Mouse (Mus musculus): ENCODE measurements around the gene Gpr18.

Gpr18 gene

DNA sequence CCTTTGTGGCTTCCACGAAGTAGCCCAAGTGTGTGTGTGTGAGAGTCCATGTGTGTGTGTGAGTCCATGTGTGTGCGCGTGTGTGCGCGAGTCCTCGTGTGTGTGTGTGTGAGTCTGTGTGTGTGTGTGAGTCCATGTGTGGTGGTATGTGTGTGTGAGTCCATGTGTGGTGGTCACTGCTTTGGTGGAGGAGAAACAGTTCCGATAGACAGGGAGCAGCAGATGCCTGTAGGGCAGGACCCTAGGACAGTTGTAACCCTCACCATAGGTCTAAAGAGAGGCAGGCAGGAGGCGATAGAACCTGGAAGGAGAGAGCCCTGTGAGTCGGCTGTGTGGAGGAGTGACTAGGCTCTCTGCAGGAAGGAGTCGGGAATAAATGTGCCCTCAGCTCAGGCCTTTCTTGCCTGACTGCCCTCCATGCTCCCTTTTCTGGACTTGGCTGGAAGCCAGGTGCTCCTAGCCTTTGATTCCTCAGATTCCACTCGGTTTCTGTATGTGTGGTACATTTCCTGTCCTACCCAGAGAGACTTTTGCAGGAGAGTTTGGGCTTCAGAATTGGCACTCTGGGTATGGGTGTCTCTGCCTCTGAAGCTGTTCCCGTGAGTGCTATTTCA lies 5.0 kb upstream of the Gpr18 start:
- no peak for DNase-seq

DNA sequence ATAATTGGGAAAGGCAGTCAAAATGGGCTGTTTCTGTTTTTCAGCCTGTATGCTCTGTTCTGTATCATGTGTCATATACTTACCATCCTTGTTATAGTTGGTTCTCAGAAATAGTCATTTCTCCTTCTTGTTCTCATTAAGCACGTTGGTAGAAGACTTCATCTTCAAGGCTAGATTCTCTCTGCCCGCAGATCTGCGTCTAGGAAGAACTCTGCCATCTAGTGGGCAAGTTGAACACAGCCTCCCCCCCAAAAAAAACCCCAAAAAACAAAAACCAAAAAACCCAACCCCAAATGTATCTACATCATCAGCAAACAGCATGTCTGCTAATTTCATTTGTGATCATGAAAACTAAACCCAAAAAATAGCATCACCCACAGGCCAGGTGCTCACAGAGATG lies 4.2 kb upstream of the Gpr18 start:
- no peak for DNase-seq

DNA sequence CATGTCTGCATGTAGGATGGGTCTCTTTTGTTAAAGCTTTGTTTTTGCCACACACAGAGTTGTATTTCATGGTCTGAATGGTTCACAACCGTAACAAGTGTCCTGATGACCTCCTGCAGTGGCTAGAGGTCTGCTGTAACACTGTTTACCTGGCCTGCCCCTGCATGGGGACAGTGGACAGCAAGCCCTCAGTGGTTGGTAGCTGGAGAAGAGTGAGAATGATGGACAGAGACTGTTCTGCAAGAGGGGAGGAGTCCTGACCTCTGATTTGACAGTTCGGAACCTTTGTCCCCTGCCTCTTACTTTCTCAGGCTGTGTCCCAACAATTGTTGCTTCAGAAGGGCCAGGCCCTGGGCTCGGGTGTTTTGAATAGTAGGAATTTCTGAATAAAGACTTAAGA lies 2.7 kb upstream of the Gpr18 start:
- DNase-seq = no peak

DNA sequence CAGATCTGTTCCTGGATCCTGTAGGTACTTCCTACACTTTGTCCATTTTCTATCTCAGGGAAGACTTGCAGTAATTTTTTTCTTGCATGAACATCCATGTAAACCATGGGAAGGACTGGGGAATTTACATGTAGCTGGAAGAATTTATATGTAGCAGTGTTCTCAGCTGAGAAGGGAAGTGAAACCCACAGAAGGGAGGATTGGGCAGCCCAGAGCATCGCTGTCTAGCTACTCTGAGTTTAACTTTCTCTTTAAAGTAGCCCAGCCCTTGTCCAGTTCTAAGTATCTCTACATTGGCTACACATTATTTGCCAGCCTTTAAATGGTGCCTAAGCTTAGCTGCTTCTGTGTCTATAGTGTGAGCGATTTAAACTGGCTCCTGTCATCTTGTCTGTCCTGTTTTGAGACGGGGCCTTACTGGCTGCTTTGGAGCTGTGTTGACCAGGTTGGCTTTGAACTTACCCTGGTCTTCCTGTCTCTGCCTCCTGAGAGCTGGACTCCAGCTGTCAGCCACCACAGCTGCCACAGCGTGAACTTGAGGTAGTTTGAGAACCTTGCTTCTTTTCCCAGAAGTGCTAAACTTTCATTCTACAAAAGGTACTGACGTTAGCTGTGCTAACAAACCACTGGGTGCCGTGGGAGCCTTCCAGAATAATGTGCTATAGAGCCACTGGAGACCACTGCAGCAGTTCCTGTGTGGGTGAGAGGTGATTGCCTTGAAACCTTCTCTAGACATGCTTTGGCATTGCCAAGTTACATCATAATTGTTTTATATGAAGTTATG lies 922 bp upstream of the Gpr18 start:
- no peak for DNase-seq

DNA sequence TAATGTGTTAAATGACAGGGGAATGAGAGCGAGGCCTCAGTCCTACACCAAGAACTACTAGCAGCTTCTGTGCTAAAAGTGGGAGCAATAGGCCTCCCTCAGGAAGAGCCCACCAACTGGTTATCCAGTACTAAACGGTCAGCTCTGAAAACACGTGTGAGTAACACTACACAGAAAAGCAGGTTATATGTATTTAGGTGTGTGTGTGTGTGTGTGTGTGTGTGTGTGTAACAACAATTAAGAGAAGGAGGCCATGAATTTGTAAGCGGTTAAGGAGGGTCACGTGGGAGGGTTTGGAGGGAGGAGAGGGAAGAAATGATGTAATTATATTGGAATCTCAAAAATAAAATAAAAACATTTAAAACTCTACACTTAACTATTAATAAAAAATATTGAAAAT lies 438 bp downstream of the Gpr18 start:
- no peak for DNase-seq

DNA sequence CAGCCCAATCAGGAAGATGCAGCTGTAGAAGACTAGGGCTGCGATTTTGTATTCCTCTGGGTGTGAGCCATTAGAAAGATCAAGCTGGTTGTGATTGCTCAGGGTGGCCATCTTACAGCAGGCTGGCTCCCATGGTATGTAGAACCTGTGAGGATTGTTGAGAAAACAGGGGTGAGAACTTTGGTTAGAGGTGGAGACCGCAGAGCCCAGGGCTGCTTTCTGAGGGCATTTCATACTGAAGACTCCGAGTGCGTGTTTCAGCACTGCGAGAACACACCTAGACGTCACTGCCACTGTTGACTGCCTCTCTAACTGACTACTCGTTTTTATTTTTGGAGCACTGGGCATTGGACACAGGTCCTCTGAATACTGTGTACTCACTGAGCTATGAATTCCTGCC lies 3.1 kb downstream of the Gpr18 start:
- no peak for DNase-seq

DNA sequence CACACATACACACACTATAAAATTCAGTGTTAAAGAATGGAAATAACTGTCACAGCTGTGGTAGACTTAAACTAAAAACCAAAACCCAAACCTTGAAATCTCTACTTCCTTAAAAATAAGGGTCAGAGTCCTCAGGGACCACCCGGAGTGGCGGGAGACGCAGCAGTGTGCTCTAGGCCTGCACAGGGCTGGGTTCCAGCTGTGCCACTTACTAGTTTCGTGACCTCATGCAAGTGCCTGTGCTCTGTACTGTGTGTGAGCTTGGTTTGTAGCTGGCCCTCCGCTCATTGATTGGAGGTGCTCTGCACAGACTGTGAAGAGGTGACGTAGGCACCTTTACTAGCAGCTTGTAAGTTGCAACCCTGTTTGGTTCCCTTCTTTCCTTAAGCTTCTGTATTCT lies 5.7 kb downstream of the Gpr18 start:
- no peak for DNase-seq

DNA sequence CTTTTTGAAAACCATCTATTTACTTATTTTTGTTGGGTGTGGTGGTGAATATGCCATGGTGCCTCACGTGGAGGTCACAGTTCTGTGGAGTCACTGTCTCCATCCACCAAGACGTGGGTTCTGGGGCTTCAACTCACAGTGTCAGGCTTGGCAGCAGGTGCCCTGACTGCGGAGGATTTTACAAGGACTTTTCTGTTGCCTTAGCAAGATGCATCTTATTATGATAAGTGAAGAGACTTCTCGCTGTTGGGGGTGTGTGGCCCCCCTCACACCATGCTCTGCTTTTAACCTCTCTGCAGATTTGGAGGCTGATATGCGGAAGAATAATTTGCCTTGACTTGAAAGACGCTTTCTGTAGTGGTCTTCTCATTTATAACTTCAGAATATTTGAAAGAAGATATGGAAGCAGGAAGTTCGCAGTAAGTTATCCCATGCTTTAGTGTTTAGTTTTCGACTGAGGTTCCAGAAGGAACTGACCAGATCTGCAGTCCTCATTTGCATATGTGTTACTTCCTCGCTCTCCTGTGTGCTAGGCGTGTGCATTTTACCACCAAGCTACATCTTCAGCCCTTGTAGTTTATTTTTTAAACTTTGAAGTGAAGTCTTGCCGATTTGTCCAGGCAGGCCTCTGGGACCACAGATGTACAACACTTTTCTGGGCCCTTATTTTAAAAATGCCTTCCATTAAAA lies 8.4 kb downstream of the Gpr18 start:
- no peak for DNase-seq

DNA sequence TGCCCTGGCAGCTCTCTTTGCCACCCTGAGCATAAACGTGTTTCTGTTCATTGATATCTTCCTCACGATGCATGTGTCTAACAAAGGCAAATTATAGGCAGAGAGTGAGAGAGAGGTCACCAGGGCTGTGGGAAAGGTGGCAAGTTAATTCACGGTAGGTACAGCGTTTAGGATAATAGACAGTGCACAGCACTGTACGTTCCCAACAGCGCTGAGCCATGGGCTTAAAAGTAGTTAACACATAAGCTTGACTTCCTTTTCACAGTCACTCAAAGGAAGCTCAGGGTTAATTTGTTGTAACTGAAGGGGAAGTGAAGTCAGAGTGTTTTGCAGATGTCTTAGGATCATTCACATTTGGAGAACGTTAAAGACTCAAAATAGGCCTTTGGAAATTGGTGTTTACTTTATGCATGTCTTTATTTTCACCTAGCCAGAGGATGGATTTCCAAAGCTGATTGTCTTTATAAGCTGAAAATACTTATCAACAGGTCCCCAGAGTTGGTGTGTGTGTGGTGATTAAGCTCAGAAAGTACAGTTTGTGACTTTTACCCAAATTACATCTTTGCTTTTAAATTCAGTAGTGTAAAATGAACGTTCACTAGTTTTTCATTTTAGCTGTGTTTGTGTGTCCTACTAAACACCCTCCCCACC lies 9.1 kb downstream of the Gpr18 start:
- no peak for DNase-seq

DNA sequence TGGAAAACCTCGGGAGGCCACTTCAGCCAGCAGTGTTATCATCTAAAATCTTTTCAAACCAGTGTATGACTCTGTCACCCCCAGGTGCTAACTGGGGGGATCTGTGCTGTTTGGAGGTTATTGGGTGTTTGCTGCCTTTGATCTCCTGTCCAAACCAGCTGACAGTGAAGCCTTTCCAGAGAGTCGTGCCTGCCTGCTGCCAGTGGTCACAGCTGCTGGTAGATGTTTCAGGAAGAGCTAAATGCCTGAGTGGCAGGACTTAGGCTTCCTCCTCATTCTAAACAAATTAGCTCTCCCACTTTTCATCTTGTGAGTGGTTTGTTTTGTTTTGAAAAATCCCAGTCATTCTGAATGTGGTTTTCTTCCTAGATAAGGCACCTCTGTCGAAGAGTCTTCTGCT lies 10.8 kb downstream of the Gpr18 start:
- DNase-seq = no peak

DNA sequence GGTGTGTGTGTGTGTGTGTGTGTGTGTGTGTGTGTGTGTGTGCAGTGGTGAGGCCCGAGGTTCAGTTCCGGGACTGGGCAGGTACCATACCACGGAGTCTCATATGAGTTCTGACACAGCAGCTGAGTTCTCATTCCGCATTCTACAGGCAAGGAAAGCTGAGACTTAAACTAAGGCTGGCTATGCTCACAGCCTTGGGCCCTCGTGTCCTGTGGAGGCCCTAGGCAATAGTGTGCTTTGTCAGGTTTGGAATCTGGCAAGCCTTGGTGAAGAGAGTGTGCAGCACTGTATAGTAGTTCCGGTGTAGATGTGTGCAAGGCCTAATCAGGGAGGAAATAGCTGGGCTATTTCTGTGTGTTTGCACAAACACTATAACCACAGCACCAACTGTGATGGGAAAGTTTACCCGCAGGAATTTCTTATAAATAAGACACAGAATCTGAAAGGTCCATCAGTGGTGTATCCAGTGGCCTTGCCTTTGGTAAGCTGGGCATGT lies 12.2 kb downstream of the Gpr18 start:
- DNase-seq = no peak

DNA sequence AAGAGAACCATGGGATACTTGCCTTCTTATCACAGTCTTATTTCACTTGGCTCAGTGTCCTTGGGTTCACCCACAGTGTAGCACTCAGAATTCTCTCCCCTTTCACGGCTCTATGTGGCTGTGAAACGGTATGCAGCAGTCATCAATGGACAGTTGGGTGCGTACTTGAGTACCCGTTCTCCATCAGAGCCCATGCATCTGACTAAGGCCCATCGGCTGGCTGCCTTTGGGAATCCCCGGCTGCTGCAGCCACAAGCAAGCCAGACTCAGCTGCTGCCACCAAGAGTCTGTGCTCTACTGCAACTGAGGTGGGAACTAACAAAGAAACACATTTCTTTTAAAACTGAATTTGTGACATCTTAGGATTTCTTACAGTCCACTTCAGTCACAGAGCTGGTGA lies 14.1 kb downstream of the Gpr18 start:
- DNase-seq = no peak

DNA sequence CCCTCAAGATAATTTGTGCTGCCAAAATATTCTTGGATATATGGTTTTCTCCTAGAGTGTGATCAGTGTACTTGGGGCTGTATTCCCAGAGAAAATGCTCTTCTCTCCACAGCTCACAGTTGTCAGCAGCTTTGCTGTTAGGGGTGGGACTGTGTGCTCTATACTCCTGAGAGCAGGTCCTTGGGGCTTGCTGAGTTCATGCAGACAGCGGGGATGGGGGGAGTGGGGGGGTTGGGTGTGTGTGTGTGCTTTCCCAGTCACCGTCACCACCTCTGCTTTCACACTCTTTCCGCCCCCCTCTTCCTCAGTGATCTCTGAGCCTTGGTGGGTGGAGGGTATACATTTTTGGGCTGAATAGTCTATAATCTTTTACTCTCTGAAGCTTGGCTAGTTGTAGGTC lies 16.5 kb downstream of the Gpr18 start:
- no peak for DNase-seq

DNA sequence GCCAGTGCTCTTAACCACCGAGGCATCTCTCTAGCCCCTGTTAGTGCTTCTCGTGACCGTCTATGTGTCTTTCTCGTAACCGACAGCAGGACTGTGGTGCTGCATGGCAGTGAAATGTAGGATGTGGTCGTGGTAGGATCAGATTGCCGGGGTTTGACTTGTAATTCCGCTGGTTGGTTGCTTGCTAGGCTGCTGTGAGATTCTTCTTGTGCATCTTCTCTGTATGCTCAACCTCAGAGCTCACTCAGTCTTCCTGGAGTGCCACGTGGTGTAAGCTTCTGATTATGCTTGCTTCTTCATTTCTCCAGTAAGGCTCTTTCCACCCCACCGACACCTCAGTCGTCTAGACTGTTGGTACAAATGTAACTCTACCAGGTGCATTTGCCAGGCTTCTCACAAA lies 17.1 kb downstream of the Gpr18 start:
- DNase-seq = no peak

DNA sequence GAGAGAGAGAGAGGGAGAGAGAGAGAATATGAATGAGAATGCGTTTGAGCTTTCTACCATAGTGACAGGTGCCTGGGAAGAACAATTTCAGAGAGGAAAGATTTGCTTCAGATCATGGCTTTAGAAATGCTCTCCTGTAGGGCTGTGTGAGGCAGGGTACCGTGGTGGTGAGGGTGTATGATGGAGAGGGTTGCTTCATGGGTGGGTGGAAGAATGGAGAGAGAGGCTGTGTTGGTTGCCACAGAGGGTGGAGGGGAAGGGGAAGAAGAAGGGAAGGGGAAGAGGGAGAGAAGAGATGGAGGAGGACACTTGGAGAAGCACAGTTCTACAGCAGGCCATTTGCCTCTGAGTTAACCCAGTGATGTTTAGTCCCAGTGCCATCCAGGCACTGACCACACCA lies 17.8 kb downstream of the Gpr18 start:
- no peak for DNase-seq

DNA sequence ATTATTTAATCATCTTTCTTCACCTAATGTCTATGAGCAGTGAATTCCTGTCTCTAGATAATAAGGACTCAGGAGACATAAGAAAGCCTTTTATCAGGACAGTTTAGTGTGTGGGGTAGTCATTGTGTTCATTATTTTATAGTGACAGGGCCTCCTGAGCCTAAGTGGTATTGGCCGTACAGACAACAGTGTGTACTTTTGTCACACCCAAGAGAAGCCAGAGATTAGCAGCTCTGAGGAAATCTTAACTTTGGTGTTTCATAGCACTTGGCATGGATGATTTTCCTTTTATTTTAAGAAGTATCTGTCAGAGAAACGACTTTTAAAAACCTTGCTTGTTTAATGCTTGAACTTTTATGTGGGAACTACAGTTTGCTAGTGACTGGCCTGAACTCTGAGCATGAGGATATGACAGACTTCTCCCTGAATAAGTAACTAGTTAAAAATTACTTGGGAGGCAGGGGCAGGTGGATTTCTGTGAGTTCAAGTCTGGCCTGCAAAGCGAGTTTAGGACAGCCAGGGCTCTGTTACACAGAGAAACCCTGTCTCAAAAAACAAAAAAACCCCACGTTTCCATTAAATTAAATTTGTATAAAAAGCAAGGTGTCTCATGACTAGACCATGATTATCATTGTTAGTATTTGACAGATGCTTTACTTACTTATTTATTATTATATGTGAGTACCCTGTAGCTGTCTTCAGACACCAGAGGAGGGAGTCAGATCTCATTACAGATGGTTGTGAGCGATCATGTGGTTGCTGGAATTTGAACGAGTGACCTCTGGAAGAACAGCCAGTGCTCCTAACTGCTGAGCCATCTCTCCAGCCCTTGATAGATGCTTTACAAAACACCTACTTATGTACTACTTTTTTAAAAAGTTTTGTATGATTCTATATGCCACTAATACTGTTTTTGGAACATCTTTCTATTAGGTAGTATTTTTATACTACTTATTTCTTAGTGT lies 19.2 kb downstream of the Gpr18 start:
- DNase-seq = no peak

DNA sequence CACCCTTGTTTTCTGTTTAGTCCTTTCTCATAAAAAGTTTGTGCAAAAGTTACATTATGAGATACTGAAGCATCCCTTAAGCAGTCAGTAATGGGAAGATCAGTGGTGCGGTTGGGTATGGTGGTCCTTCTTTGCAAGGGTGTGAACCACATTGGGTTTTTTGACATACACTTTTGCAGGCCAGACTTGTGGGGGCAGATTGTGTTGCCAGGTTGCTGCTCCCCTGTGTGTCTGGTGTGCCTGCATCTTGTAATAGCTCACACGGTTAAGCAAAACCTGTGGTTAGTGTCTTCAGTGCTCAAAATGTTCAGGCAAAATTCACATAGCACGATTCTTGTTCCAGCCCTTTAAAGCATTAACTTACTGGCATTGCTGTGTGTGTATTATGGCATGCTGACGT lies 20.3 kb downstream of the Gpr18 start:
- no peak for DNase-seq

DNA sequence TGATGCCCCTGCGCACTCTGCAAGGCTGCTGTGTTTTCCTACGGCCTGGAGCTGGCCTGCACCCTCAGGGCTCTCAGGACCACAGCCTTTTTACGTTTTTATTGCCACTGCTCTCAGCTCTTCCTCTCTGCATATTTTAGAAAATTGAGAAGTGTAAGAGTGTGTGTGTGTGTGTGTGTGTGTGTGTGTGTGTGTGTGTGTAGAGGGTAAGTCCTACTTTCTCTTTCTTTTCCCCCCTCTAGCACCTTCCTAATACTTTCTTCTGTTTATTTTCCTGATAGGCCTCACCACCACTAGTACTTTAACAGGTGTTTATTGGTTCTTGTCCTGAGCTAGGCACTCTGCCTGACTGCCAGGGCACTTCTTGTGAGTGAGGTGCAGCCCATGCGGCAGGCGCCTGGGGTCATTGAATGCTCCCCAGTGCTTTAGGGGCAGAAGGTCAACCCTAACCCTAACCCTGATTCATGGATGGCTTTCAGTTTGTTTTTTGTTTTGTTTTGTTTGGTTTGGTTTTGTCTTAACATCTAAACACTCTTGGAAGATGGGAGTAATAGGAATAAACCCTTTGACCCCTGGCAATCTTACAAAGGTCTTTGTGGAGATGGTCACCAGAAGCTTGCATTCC lies 21.0 kb downstream of the Gpr18 start:
- DNase-seq = no peak

DNA sequence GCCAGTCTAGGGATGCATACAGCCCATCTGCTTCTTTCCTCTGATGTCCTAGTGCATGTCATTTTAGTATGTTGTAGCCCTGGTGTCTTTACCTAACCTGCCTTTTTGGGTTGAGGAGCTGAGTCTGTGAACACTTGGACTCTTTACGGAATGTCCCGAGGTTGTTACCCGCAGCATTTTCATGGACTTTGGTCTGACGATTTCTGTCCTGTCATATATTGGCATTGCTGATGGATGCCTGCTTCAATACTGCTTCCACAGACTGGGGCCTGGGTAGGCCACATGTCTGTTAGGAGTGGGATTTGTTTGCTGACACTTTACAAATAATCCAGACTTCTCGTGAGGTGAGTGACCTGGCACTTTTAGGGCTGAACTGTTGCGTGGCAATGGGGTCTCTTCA lies 21.8 kb downstream of the Gpr18 start:
- no peak for DNase-seq

DNA sequence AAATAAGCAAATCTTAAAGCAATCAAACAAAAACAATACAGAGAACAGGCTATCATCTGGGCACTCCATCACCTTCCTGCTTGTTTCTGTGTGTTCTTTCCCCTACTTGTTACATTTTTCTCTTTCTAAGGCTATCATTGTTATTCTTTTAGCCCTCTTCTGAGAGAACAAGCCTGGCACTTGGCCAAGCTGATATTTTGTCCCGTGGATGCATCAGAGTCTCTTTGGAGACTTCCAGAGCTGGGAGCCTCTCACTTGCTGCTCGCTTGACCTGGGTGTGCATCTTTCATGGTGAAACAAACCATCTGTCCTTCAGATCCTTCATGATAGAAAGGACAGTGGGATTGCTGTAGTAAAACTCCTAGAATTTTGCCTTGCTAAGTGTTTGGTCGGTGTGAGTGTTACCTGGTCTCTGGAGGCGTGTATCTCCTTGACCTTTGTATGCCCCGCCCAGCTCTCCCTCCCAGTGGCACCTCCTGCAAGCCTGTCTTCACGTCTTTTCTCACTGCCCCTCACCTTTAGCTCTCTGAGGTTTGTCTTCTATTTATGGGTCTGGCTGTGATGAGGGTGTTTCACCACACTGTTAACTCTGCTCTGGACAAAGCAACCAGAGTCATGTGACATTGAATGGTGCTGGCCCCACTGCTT lies 31.3 kb downstream of the Gpr18 start:
- no peak for DNase-seq

DNA sequence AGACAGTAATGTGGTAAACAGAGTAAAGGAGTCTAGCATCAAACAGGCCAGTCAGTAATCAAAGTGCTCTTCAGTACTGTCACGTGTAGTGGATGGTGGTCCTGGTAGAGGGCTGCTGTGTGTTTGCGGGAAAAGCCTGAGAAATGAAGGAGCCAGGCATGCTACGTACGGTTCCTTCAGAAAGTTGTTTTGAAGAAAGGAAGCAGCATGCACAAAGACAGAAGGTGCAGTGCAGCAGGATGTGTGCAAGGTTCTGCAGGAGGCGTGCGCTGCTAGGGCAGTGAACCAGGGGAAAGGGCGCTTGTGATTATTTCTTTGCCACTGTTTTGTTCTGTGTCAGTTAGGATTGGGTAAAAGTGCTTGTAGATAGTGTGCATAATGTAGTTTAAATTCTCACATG lies 34.4 kb downstream of the Gpr18 start:
- DNase-seq = no peak

Data from lung, adult 18-20 months (tissue).